Mouse (Mus musculus): Measurements from ENCODE around the gene Gm20388. TPM values are rescaled to one million over a fixed set of nuclear protein-coding genes. Genes with fewer than 3 reads are reported as not detected.
A peak's percentile ranks its signal among the peaks of the same experiment; 100 is the strongest.

The Gm20388 gene
- total RNA-seq, 2 experiments from 2014 or later, result 10.7 TPM; not detected in 1

DNA sequence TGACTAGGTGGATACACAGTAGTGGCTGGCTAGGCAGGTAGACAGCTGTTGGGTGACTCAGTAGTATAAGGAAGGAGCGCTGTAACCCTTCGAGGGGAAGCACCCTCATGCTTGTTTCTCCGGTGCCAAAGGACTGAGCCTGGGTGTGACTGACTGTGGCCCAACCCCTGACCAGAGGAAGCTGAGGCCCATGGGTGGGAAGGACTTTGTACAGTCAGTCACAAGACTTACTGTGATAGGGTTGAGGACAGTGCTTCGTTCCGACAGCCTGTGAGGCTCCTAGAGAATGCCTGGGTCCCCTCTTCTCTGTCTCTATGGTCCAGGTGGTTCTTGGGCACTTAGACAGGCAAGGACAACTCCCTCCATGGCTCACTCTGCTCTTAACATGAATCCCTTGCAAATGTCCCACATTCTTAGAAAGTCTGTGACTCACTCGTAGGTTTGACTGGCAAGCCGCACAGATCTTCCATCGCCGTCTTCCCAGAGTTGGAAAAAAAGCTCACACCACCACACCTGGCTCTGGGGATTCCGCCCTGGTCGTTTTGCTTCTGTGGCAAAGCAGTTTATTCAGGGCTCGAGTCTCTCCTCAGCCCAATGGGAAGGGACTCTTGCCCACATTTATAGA, 495.5 kb downstream of the Gm20388 start:
- DNase-seq (ENCODE audit: low spot score in 2 of 2), result no peak

DNA sequence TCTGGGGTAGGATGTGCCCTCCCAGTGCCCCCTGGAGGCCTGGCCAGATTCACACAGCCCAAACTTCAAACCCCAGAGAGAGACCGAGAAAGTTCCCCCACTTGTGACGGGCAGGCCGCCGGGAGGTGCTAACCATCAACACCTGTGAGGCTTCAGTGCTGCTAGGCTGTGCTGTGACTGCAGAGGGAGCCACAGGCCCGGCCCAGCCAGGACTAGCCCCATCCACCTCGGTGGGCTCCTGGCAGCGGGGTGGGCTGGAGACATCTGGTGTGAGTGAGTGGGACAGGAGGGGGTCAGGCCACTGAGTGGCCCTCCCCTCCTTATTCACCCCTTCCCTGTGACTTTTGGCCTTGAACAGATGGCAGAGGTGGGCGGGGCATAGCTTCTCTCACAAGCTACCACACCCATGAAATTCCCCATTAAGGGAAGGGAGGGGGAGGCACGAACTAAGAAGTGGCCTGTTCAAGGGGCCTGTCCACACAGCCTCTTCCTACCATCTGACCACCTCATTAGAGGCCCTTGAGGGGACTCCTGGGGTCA, 497.1 kb downstream of the Gm20388 start:
- DNase-seq (ENCODE audit: low spot score in 2 of 2), result no peak

DNA sequence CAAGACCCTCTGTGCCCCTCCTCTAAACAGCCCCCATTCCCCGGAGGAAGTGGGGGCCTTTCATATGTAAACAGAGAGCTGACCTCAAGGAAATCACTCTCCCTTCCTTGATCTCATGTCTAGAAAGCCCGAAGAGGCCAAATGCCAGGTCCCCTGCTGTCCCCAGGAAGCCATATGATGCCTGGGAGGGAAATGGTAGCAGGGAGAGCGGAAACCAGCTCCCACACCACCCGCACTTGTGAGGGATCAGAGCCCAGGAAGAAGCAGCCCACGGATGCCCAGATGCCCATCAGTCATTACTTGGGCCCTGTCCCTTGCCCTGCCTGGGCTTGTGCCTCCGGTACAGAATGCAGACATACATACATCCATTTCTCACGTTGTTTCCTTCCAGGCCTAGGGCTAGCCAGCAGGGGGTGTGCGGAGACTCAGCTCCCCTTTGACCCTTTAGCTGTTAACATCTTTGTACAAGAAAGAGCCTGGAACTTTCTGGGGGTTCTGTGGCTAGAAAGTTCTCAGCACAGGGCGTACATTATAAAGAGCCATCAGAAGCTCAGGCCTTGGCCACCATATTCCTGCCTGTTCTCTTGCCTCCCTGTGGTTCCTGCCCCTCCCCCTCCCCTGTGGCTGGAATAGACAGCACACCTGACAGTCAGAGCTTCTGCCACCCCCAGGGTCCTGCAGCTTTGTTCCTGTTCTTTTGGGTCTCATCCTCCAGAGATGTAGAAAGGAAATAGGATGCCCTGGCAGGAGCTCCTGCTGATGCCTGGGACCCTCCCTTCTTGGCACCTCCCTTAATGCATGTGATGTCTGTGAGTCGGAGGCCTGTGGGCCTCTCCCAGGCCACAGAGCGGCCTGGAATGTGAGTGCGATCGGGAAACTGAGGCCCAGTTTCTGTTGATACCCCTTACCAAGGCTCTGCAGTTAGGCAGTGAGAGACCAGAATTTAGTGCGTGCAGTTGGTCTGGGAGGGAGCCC, 497.9 kb downstream of the Gm20388 start:
- no peak for DNase-seq (ENCODE audit: low spot score in 2 of 2)

DNA sequence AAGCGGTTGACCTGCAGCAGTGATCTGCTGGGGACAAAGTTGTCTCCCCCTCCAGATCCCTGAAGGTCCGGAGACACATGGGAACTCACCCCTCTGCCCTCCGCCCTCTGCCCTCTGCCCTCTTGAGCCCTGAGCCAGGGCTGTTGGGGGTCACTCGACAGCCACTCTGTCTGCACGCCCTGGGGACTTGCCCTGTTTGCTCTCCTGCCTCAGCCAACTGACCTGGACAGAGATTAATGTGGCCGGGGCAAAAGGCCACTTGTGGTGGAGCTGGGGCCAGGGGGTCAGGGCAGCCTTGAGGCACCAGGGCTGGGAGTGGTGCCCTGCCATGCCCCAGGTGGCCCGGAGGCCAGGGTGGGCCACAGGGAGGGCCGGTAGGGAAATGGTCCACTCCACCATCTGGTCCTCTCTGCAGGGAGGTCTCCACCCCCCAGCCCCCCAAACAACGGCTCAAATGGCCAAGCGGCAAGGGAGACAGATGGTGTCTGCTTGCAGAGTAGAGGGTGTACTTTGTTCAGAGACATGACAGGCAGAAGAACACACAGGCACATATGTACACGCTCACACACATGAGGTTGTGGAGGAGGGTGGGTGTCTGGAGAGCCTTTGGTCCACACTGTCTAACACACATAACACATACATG, 498.9 kb downstream of the Gm20388 start:
- DNase-seq (ENCODE audit: low spot score in 2 of 2), result peak in 1 of 2 experiments; percentile 56

DNA sequence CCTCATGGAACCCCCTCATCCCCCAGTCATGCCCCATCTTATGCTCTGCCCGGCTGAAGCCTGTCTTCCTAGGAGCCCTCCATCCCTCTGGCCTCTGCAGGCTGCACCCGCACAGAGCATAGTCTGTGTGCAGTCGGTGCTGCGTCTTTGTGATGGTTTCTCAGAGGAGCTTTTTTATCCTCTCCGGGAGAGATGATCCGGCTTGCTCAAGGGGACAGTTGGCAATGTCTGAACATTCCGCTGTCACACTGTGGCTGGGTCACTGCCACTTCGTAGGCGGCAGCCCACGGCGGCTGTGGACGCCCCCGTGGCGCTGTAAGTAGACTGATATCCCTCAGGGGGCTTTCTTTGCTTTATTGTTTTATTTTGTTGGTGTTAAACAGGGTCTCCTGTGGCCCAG, 500.4 kb downstream of the Gm20388 start:
- no peak for DNase-seq (ENCODE audit: low spot score in 2 of 2)

DNA sequence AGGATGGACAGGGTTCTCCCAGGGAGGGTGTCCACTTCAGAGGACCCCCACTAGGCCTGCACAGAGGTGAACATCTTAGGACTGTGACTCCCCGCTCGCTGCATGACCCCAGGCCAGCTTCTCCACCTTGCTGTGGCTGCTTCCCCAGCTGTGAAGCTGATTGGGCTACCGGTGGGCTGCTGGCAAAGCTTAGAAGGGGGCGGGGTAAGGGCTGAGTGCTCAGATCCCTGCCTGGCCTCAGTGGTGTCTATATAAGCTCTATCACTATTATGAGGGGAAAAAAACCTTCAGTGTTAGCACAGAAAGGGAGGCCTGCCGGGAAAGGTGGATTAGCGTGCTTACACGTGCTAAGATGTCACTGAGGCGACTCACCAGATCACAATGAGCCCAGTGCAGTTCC, 501.2 kb downstream of the Gm20388 start:
- DNase-seq (ENCODE audit: low spot score in 2 of 2), result no peak

DNA sequence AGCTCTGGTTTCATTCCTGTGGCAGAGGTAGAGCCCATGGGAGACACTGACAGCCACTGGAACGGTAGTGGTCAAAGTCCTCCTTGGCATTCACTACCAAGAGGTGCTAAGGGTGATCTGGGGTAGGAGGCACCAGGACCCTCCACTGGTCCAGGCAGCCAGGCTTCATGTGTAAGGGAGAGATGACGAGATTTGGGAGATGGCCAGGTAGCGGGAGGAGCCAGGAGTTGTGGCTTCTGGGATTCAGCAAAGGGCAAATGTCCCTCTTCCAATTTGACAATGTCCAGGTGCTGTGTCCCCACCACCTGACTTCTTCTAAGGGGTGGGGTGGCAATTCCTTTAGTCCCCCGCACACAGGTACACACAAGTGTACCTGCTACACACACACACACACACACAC, 501.7 kb downstream of the Gm20388 start:
- no peak for DNase-seq (ENCODE audit: low spot score in 2 of 2)

DNA sequence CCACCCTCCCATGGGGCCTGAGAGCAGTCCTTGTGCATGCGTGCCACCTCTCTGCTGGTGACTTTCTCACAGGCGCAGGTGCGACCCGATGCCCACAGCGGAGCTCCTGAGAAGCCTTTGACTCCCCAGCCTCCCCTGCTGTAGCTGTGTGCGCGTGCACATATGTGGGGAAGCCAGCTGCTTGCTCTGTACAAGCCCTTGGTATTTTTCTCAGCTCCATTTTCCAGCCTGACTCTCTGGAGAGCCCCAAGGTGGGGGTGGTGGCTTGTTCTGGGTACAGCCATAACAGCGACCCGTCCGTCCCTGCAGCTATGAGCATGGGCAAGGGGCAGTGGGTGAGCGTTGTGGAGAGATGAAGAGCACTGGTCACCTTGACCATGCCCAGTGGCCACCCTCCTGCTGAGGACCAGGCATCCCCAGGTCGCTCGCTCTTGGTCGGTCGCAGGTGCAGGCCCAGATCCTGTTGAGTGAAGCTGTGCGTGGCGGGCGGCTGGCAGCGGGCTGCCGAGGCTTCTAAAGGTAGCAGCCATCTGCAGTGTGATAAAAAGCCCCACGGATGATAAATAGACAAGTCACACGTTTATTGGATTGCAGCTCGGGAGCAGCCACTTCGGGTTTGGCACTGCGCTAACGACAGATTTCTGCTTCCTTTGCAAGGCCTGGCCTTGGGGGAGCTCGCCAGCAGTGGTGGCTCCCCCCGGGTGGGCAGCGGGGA, 502.4 kb downstream of the Gm20388 start:
- peak in 1 of 2 experiments; percentile 59 for DNase-seq (ENCODE audit: low spot score in 2 of 2)

DNA sequence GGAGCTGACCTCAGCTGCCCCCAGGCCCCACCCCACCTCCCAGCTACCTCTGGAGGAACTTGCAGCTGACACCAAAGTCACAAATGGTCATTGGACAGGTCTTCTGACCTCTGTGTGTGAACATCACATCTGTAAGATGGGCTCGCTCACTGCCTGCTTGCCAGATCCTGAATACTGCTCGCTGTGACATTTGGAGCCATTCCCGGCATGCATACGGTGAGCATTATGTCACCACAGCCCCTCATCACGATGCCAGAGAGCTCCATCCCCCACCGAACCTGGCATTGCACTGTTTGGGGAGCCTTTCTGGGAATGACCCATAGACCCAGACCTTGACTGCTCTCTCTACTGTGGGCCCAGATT, 503.0 kb downstream of the Gm20388 start:
- DNase-seq (ENCODE audit: low spot score in 2 of 2), result no peak

DNA sequence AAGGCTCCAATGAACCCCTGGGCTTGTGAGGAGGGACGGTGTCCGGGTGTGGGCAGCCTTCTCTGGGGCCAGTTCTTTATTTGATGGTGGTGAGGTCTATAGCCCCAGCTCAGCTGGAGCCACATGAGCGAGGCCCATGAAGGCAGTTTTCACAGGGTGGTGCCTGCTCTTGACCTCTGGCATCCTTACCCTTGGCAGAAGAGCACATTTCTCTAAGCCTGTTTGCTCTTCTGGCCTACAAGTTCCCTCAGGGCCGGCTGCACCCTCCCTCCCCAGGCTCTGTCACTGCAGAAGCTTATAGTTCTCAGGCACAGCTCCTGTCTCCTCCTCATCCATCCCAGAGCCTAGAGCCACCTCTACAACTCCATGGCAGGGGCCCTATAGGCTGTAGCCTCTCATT, 503.6 kb downstream of the Gm20388 start:
- DNase-seq (ENCODE audit: low spot score in 2 of 2), result no peak

DNA sequence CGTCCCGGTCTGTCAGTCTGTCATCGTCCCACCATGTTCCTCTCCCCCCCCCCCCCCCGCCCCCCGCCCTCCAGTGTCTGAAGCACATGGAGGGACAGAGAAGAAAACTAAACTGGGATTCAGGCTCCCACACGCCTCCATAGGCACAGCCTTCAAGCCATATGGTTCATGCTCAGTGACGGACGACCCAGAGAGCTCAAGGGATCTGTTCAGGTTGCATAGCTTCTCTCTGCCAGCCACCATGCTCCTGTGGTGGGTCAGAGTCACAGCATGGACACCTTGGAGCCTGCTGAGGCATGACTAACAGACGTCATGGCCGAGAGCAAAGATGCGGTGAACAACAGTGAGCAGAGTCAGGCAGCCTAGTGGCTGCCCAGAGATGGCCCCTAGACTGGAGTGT, 504.8 kb downstream of the Gm20388 start:
- DNase-seq (ENCODE audit: low spot score in 2 of 2), result no peak

DNA sequence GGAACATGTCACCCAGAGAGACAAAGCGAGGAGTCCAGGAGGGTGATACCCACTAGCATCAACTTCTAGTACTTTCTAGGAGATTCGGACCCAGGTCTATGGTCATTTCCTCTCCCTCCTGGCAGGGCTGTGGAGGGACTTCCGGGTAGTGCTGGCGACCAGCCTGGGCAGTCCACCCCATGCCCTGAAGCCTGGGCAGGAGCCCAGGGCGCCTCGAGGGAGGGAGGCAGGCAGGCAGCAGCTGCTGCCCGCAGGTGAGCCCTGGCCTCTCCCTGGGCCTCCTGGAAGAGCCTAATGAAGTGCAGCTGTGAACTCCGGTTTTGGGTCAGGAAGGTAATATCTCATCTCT, 505.5 kb downstream of the Gm20388 start:
- no peak for DNase-seq (ENCODE audit: low spot score in 2 of 2)

DNA sequence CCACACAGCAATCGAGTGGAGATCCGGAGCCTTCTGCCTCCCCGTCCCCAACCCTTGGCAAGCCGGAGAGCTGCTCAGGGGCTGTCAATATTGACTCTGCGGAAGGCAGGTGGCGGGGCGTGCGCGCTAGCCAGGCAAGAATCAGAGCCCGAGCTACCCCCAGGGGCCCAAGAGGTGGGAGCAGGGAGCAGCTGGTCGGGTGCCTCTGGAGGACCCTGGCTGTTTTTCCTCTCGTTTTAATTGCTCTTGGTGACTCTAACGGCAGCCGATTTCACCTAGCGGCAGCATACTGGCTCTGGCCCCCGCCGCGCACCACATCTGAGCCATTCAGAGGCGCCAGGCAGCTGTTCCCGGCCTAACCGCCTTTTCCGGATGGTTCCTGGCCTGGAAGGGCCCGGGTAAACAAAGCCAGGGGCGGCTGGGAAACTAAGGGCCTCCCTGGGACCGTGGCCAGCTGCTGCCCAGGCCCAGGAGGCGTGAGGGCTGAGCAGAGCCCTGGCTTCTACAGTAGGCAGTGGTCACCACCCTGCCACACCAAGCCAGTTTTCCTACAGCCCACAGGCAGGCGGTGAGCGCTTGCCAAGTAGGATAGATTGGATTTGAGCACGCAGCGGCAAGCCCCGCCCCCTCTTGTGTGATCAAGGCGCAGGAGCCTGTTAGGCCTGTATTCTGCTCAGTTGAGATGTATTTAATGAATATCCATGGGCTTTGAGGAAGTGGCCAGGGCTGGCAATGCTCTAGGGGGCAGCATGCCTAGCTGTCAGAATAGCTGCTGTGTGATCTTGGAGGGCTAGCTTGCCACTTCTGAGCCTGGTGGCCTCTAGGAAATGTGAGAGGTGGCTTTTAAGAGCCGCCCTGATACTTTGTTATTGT, 506.1 kb downstream of the Gm20388 start:
- peak in 1 of 2 experiments; percentile 72 for DNase-seq (ENCODE audit: low spot score in 2 of 2)

DNA sequence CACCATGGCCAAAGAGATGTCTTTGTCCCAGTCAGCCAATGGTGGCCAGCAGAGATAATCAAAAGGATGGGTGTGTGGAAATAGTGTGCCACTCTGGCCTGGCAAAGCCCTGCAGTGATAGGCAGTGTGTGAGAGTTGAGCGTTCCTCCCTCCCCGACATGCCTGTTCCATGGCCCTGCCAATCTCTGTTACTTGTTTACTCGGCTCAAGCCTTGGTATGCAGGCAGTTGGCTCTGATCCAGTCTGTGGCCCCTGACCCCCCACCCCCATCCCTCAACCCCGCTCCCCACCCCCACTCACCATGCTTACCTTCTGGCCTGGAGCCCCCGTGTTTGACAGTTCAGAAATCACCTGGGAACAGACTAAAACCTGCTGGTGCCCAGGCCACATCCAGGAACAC, 507.5 kb downstream of the Gm20388 start:
- DNase-seq (ENCODE audit: low spot score in 2 of 2), result no peak

DNA sequence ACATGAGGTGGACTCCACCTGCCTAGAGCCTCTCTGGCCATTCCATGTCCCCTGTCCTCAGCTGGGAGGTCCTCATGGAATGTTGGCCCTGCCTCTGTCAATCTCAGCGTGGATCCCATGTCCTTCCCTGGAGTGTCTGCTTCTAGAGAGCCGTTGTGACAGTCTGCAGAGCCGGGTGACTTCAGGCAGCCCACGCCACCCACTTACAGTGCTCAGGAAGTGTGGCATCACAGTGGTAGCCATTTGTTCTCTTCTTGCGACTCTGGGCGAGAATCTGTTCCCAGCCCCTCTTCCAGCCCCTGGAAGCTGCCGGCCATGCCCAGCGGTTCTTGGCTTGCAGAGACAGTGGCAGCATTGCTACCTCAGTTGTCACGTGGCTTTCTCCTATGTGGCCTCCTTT, 509.0 kb downstream of the Gm20388 start:
- no peak for DNase-seq (ENCODE audit: low spot score in 2 of 2)

DNA sequence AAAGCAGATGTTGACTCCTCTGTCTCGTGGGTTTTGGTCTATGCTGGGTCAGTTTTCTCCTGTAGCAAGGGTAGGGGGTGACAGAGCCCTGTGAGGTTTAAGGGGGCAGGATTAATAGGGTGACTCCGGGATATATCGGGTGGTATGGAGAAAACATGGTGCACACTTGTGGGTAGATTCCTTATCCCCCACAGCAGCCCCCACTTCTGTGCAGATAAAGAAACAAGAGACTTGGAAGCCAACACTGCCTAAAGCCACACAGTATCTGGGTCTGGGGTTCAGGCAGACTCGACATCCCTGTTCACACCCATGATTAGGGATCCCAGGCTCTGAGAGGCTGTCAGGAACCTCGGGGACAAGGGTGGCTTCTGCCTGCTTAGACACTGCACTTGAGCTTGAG, 509.6 kb downstream of the Gm20388 start:
- DNase-seq (ENCODE audit: low spot score in 2 of 2), result no peak

DNA sequence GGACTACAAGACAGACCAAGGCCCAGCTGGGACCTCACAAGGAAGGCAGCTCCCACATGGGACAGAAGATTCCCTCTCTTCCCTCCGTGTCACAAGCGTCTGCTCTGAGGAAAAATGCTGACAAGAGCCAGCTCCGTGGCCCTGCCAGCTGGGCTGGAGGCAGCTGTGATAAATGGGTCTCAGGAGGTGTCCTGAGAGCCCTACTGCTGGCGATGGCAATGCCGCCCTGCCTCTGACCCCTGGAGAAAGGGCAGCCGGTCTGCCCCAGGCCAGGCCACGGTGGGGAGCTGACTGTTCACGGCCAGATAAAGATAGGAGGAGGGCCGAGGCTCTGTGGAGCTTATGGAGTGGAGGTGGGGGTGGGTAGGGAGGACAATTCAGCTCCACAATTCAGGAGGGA, 511.0 kb downstream of the Gm20388 start:
- no peak for DNase-seq (ENCODE audit: low spot score in 2 of 2)

DNA sequence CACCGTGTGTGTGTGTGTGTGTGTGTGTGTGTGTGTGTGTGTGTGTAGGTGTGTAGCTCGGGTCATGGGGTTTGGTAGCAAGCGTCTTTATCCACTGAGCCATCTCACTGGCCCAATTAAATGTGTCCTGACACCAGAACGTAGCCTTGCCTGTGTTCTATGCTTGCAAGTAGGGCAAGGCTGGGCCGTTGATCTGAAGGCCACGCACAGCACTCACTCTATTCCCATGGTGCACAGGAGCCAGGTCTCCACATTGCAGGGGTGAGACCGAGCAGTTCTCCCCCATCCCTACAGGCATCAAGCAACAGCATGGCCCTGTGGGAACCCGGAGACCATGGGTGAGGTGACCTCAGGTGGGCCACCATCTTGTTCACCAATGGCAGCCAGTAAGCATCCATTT, 511.6 kb downstream of the Gm20388 start:
- DNase-seq (ENCODE audit: low spot score in 2 of 2), result no peak

DNA sequence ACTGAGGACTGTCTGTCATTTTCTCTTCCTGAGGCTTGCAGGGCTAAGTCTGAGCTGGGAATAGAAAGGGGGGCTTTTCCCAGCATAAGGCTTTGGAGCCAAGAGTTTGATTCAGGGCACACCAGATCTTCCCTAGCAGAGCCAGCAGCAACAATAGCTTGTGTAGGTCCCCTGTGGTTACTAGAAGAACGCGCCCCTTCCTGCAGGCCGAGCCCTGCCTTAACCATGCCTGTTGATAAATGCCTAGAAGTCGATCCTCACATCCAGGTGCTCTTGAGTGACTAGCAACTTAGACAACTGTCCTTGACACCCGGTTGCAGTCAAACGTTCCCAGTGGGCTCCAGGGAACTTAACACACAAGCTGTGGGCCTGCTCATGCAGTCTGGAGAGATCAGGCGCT, 512.9 kb downstream of the Gm20388 start:
- no peak for DNase-seq (ENCODE audit: low spot score in 2 of 2)

DNA sequence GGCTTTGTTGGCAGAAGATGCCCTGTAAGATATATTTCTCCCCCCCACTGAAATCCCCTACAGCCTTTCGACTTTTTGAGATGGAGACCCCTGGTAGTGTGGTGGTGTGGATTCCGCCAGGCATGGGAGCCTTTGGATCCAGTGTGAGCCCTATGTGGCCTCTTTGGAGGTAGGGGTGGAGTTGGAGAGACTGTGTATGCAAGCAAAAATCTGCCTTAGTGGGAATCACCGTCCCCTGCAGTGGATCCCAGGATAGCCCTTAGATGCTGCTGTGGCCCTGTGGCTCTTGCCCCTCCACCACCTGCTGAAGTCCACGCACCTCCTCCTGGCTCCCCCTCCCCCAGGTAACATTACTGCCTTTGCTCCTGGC, 514.2 kb downstream of the Gm20388 start:
- DNase-seq (ENCODE audit: low spot score in 2 of 2), result no peak

All from layer of hippocampus, adult 18-20 months (tissue).